Mouse (Mus musculus): ENCODE measurements around the gene Sycn.

- TF ChIP-seq CTCF (IDR thresholded peaks at IDR 0.05) (no peak), EP300 (IDR thresholded peaks at IDR 0.05) (no peak)
These were observed 39.1 kb downstream of the Sycn start for GRCm38 (mm10) chr7:28579826-28580225.

Data from lung, postnatal 0 days (tissue).